Mouse (Mus musculus): ENCODE data around the gene Nxnl2. TPM values are rescaled to one million over a fixed set of nuclear protein-coding genes. Genes with fewer than 3 reads are reported as not detected.
A peak's percentile ranks its signal among the peaks of the same experiment; 100 is the strongest.

Nxnl2 gene
- total and polyA plus RNA-seq, 2 experiments = 0.06 to 0.09 TPM

GRCm38 (mm10) chr13:51128417-51128816 lies 42.4 kb upstream of the Nxnl2 start:
- DNase-seq (ENCODE audit: extremely low read depth, low read depth, low spot score) = no peak
- Histone ChIP-seq H3K4me3 (ENCODE audit: insufficient read depth, low read depth, low read length) (no peak overlapping the region), H3K79me2 (ENCODE audit: control insufficient read depth, insufficient read depth, low read length) (peaks cover 34% of the 10 kb centered on the region), H3K27me3 (ENCODE audit: control insufficient read depth, insufficient read depth, low read length) (no peaks in the 10 kb centered on the region), H3K27ac (replicated peaks; ENCODE audit: insufficient read depth, low read depth, low read length) (no peak overlapping the region), H3K36me3 (ENCODE audit: control insufficient read depth, insufficient read depth, low read length) (peaks cover 13% of the 10 kb centered on the region), H3K4me1 (ENCODE audit: control insufficient read depth, insufficient read depth, low read length) (peaks cover 5% of the 10 kb centered on the region; the same call in 1 of the 2 replicates), H3K9ac (ENCODE audit: low read depth, low read length) (no peak overlapping the region)
- WGBS = 94% methylated on average over 7 of the region's 7 CpGs
- no peak for TF ChIP-seq POLR2A (IDR thresholded peaks at IDR 0.05; ENCODE audit: extremely low read depth, insufficient read depth, low read length)

DNA sequence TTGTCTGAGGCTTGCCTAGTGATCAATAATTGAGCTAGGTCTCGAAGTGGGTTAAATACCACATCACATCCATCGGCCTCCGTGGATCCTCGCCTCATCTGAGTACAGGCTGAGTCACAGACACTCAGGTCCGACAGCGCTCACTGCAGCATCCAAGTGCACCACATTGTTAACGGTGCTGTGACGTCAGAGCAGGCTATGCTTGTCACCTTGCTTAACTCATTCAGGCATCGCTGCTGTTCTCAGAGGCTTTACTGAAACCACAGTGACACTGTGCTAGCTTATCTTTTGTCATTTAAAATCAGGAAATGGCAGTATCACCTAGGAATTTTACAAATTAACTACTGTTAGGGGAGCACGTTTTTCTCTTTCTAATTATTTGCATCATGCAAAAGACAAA lies 39.6 kb upstream of the Nxnl2 start:
- no peaks in the 10 kb centered on the region for H3K4me1 ChIP-seq (ENCODE audit: control insufficient read depth, insufficient read depth, low read length)
- no peak for DNase-seq (ENCODE audit: extremely low read depth, low read depth, low spot score)
- no peak overlapping the region for H3K9ac ChIP-seq (ENCODE audit: low read depth, low read length)
- 83% methylated on average over 10 of the region's 10 CpGs for WGBS
- no peaks in the 10 kb centered on the region for H3K27me3 ChIP-seq (ENCODE audit: control insufficient read depth, insufficient read depth, low read length)
- H3K27ac ChIP-seq (replicated peaks; ENCODE audit: insufficient read depth, low read depth, low read length) = no peak overlapping the region
- H3K79me2 ChIP-seq (ENCODE audit: control insufficient read depth, insufficient read depth, low read length) = peaks cover 20% of the 10 kb centered on the region; the same call in 1 of the 2 replicates
- no peak overlapping the region for H3K4me3 ChIP-seq (ENCODE audit: insufficient read depth, low read depth, low read length)
- peaks cover 12% of the 10 kb centered on the region for H3K36me3 ChIP-seq (ENCODE audit: control insufficient read depth, insufficient read depth, low read length)
- no peak for TF ChIP-seq CTCF (IDR thresholded peaks at IDR 0.05; ENCODE audit: low read depth, low read length)
- TF ChIP-seq POLR2A (IDR thresholded peaks at IDR 0.05; ENCODE audit: extremely low read depth, insufficient read depth, low read length) = no peak

DNA sequence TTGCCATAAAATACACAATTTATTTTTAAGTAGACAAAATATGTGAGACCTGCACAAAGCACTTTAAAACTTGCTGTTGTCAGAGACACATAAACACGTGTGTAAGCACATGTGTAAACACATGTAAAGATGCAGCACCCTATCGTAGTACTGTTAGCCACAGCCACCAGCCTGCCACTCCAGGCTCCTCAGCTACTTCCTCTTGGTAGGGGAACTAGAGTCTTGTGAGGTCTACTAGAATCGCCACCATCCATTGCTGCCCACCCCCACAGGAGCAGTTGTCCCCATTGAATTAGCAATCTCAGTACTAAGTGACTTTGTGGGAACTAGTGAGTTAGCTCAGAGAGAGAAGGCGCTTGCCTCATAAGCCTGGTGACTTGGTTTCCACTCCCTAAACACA lies 34.5 kb upstream of the Nxnl2 start:
- Histone ChIP-seq H3K79me2 (ENCODE audit: control insufficient read depth, insufficient read depth, low read length) (peaks cover 15% of the 10 kb centered on the region), H3K4me3 (ENCODE audit: insufficient read depth, low read depth, low read length) (no peak overlapping the region), H3K27me3 (ENCODE audit: control insufficient read depth, insufficient read depth, low read length) (no peaks in the 10 kb centered on the region), H3K4me1 (ENCODE audit: control insufficient read depth, insufficient read depth, low read length) (peaks cover 10% of the 10 kb centered on the region), H3K27ac (replicated peaks; ENCODE audit: insufficient read depth, low read depth, low read length) (peak overlapping the region; percentile 11; the same call in 1 of the 2 replicates), H3K9ac (ENCODE audit: low read depth, low read length) (no peak overlapping the region), H3K36me3 (ENCODE audit: control insufficient read depth, insufficient read depth, low read length) (peaks cover 19% of the 10 kb centered on the region)
- TF ChIP-seq POLR2A (IDR thresholded peaks at IDR 0.05; ENCODE audit: extremely low read depth, insufficient read depth, low read length) (no peak), CTCF (IDR thresholded peaks at IDR 0.05; ENCODE audit: low read depth, low read length) (no peak)
- DNase-seq (ENCODE audit: extremely low read depth, low read depth, low spot score) = no peak
- 83% methylated on average over 4 of the region's 4 CpGs for WGBS

GRCm38 (mm10) chr13:51136996-51137701 lies 33.7 kb upstream of the Nxnl2 start:
- Histone ChIP-seq H3K36me3 (ENCODE audit: control insufficient read depth, insufficient read depth, low read length) (peaks cover 24% of the 10 kb centered on the region), H3K79me2 (ENCODE audit: control insufficient read depth, insufficient read depth, low read length) (peaks cover 17% of the 10 kb centered on the region), H3K9ac (ENCODE audit: low read depth, low read length) (no peak overlapping the region), H3K27ac (replicated peaks; ENCODE audit: insufficient read depth, low read depth, low read length) (peak overlapping the region; percentile 31), H3K4me3 (ENCODE audit: insufficient read depth, low read depth, low read length) (no peak overlapping the region), H3K4me1 (ENCODE audit: control insufficient read depth, insufficient read depth, low read length) (peaks cover 10% of the 10 kb centered on the region), H3K27me3 (ENCODE audit: control insufficient read depth, insufficient read depth, low read length) (no peaks in the 10 kb centered on the region)
- 42% methylated on average over 2 of the region's 2 CpGs for WGBS
- no peak for TF ChIP-seq POLR2A (IDR thresholded peaks at IDR 0.05; ENCODE audit: extremely low read depth, insufficient read depth, low read length)
- DNase-seq (ENCODE audit: extremely low read depth, low read depth, low spot score) = peak; percentile 90

- Histone ChIP-seq H3K4me1 (ENCODE audit: control insufficient read depth, insufficient read depth, low read length) (peaks cover 10% of the 10 kb centered on the region), H3K79me2 (ENCODE audit: control insufficient read depth, insufficient read depth, low read length) (peaks cover 17% of the 10 kb centered on the region), H3K9ac (ENCODE audit: low read depth, low read length) (no peak overlapping the region), H3K4me3 (ENCODE audit: insufficient read depth, low read depth, low read length) (no peak overlapping the region), H3K27me3 (ENCODE audit: control insufficient read depth, insufficient read depth, low read length) (no peaks in the 10 kb centered on the region), H3K27ac (replicated peaks; ENCODE audit: insufficient read depth, low read depth, low read length) (peak overlapping the region; percentile 48; the same call in 1 of the 2 replicates), H3K36me3 (ENCODE audit: control insufficient read depth, insufficient read depth, low read length) (peaks cover 26% of the 10 kb centered on the region)
- DNase-seq (ENCODE audit: extremely low read depth, low read depth, low spot score) = no peak
- no peak for TF ChIP-seq CTCF (IDR thresholded peaks at IDR 0.05; ENCODE audit: low read depth, low read length)
- TF ChIP-seq POLR2A (IDR thresholded peaks at IDR 0.05; ENCODE audit: extremely low read depth, insufficient read depth, low read length) = no peak
Measured at GRCm38 (mm10) chr13:51137702-51138031, 33.2 kb upstream of the Nxnl2 start.

- TF ChIP-seq CTCF (IDR thresholded peaks at IDR 0.05; ENCODE audit: low read depth, low read length) = no peak
- no peak for TF ChIP-seq POLR2A (IDR thresholded peaks at IDR 0.05; ENCODE audit: extremely low read depth, insufficient read depth, low read length)
- Histone ChIP-seq H3K4me1 (ENCODE audit: control insufficient read depth, insufficient read depth, low read length) (peaks cover 4% of the 10 kb centered on the region; the same call in 1 of the 2 replicates), H3K79me2 (ENCODE audit: control insufficient read depth, insufficient read depth, low read length) (peaks cover 6% of the 10 kb centered on the region), H3K9ac (ENCODE audit: low read depth, low read length) (no peak overlapping the region), H3K4me3 (ENCODE audit: insufficient read depth, low read depth, low read length) (no peak overlapping the region), H3K27me3 (ENCODE audit: control insufficient read depth, insufficient read depth, low read length) (no peaks in the 10 kb centered on the region), H3K27ac (replicated peaks; ENCODE audit: insufficient read depth, low read depth, low read length) (no peak overlapping the region), H3K36me3 (ENCODE audit: control insufficient read depth, insufficient read depth, low read length) (peaks cover 21% of the 10 kb centered on the region)
- no peak for DNase-seq (ENCODE audit: extremely low read depth, low read depth, low spot score)
- 39% methylated on average over 1 of the region's 1 CpGs for WGBS
Measured at GRCm38 (mm10) chr13:51147106-51147505, 23.7 kb upstream of the Nxnl2 start.

Data from liver, adult 2 months (tissue).